Mouse (Mus musculus): ENCODE data around the gene Rhobtb1.

Gene Rhobtb1

DNA sequence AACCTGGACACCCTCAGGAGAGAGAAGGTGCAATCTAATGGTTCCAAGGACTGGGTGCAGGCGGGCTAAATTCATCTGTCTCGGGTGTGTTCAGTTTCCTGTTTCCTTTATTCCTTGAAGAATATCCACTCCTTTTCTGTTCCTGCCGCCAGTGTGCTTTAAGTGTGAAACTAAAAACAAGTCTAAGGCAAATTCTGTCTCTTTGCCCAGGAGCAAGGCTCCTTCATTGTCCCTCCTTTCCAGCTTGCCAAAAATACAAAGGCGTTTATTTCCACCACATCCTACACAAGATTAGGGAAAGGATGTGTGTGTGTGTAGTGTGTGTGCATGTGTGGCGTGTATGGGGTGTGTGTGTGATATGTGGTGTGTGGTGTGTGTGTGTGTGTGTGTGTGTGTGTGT, 11.3 kb downstream of the Rhobtb1 start:
- no peak for ATAC-seq (ENCODE audit: insufficient number of reproducible peaks, low FRiP score, low TSS enrichment)

DNA sequence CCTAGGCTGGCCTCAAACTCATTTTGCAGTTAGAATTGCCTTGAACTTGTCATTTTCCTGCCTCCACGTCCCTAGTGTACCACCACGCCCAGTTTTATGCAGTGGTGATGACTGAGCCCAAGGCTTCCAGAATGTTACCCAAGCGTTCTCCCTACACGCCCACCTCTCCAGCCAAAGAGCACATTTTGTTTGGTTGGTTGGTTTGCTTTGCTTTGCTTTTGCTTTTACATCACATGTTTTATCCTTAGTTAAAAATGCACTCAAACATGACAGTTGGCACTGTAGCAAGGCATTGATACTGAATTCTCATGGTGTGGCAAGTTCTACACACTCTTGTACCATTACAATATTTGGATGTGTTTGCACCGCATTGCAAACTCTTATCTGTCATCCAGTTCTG, 12.0 kb downstream of the Rhobtb1 start:
- ATAC-seq (ENCODE audit: insufficient number of reproducible peaks, low FRiP score, low TSS enrichment) = no peak

- ATAC-seq (ENCODE audit: insufficient number of reproducible peaks, low FRiP score, low TSS enrichment) = no peak
Measured at GRCm38 (mm10) chr10:69165125-69165524, 13.9 kb downstream of the Rhobtb1 start.

DNA sequence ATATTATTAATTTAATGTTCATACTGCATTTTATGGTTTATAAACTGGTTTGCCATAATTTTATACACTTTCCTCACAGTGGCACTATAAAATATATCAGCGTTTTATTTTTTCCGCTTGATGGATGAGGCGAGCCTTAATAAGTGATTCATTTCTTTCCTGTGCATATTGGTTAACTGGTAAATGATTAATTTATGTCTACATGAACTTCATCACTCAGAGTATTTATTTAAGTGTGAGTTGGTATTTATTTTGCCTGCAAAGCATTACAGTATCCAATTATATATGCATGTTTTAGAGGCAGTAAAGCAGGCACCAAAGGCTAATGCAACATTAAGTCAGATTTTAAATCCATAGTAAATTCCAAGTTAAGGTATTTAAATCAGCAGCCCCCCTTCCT, 14.6 kb downstream of the Rhobtb1 start:
- ATAC-seq (ENCODE audit: insufficient number of reproducible peaks, low FRiP score, low TSS enrichment) = no peak

DNA sequence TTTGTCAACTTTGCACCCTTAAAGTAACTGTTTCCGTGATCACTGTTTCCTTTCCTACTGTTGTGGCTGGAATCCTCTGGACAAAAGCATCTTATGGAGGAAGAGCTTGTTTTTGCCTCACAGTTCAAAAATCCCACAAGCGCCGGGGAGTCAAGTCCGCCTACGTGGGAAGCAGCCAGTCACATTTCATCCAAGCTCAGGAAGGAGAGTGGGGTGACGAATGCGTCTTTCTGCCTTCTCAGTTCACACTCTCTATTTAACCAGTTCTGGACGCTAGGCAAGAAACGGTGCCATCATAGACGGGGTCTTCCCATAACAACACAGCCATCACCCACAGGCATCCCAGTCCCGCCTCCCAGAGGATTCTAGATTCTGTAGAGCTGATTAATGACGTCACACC, 15.3 kb downstream of the Rhobtb1 start:
- ATAC-seq (ENCODE audit: insufficient number of reproducible peaks, low FRiP score, low TSS enrichment) = no peak

DNA sequence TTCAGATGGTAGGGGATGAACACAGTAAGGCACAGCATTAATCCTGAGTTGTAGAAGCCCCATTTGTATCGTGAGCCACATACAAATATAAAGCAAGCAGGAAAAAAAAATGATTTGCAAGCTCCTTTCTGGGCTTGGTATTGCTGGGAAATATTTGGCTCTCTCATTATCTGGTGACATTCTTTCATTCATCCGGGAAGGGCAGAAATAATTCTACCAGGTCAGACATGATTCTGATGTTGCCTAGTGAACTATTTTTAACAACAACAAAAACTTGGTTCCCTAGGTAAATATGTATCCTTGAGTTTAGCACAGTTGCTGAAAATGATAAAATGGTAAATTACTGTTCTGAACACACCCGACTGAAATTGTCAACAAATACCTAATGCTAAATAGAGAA, 21.2 kb downstream of the Rhobtb1 start:
- ATAC-seq (ENCODE audit: insufficient number of reproducible peaks, low FRiP score, low TSS enrichment) = no peak

- ATAC-seq (ENCODE audit: insufficient number of reproducible peaks, low FRiP score, low TSS enrichment) = no peak
Measured at GRCm38 (mm10) chr10:69176116-69176515, 24.9 kb downstream of the Rhobtb1 start.

- ATAC-seq (ENCODE audit: insufficient number of reproducible peaks, low FRiP score, low TSS enrichment) = no peak
Measured at GRCm38 (mm10) chr10:69179341-69179740, 28.1 kb downstream of the Rhobtb1 start.

DNA sequence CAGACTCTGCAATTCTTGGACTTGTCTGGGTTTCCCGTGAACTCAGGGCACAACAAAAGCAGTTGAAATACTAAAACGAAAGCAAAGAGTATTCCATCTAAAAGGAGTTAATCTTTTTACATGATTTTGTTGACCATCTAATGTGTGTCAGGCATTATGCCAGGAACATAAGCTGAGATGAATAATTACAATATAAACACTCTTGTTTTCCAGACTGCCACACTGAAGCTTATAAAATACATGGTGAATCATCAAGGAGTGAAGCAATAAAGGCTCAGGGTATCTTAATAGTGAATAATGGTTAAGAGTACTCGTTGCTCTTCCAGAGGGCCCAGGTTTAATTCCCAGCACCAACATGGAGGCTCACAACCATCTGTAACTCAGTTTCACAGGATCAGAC, 29.8 kb downstream of the Rhobtb1 start:
- ATAC-seq (ENCODE audit: insufficient number of reproducible peaks, low FRiP score, low TSS enrichment) = no peak

DNA sequence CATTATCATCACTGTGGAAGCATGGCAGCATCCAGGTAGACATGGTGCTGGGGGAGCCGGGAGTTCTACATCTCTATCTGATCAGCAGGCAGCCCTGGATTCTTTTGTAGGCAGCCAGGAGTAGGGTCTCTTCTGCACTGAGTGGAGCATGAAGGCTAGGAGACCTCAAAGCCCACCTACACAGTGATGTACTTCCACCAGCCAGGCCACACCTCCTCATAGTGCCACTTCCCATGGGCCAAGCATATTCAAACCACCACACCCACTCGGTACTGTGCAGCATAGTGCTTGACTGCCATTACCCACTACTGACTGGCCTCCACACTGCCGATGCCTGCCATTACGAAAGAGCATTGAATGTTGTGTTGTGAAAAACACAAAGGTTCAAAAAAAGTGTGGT, 33.7 kb downstream of the Rhobtb1 start:
- no peak for ATAC-seq (ENCODE audit: insufficient number of reproducible peaks, low FRiP score, low TSS enrichment)

- no peak for ATAC-seq (ENCODE audit: insufficient number of reproducible peaks, low FRiP score, low TSS enrichment)
Measured at GRCm38 (mm10) chr10:69185431-69185830, 34.2 kb downstream of the Rhobtb1 start.

DNA sequence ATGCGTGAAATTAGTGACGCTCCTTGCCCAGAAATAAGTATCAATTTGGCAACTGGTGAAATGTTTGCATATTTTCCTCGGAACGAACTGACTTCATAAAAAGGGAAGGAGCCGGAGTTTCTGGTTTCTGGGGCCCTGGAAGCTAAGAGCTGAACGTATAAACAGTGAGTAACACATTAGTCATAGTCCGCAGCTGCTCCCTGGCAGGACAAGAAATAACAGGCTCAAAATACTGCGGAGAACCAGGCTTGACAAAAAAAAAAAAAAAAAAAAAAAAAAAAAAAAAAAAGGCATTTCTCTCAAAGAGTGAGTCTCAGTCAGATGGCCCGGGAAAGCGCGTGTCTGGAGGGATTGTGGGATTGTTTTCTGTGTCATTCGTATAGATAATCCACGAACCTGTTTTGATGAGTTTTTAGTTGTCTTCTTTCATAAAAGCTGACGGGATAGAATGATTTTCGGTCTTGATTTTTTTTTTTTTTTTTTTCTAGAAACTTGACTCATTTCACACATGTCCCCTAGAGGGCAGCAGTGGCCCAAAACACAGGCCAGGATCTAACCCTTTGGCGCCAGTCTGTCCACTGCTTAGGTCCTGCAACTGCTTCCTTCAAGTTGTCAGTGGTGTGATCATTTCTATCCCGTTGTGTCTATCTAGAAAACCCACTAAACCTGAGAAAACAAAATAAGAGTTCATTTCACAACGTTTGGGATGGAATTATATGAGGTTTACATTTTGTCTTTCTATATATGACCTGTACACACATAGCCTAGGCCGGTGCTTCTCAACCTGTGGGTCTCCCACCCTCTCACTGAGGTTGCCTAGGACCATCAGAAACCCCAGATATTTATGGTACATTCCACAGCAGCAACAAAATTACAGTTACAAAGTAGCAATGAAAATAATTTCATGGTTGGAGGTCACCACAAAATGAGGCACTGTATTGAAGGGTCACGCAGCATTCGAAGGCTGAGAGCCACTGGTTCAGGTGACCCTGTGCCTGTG, 35.0 kb downstream of the Rhobtb1 start:
- ATAC-seq (ENCODE audit: insufficient number of reproducible peaks, low FRiP score, low TSS enrichment) = peak; percentile 78

DNA sequence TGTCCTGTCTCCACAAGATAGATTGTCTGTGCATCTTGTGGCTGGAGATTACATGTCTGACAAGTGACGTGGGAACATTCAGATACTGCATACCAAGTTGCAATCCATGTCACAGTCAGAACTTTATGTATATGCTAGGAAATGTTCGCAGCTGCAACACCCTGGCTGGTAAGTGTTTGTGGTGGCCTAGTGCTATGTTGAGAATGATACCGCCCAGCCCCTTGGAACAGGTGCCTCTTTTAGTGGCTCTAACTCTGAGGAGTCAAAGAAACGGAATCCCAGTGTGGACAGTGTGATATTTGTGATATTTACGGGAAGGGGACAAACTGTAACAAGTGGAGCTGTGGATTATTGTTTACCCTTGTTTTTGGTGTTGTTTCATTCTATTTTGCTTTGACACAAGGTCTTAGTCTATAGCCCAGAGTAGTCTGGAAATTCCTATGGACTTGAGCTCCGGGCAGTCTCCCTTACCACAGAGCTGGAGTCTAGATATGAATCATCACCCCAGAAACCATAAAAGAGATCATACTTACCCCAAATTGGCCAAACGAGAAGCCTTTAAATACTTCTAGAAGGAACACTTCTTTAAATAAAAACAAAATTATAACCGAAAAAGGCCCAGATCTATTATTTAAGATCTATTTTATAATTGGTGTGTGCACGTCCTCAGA, 36.7 kb downstream of the Rhobtb1 start:
- ATAC-seq (ENCODE audit: insufficient number of reproducible peaks, low FRiP score, low TSS enrichment) = no peak

- ATAC-seq (ENCODE audit: insufficient number of reproducible peaks, low FRiP score, low TSS enrichment) = no peak
Measured at GRCm38 (mm10) chr10:69190434-69191160, 39.4 kb downstream of the Rhobtb1 start.

GRCm38 (mm10) chr10:69192266-69192665, 41.0 kb downstream of the Rhobtb1 start:
- ATAC-seq (ENCODE audit: insufficient number of reproducible peaks, low FRiP score, low TSS enrichment) = no peak

- ATAC-seq (ENCODE audit: insufficient number of reproducible peaks, low FRiP score, low TSS enrichment) = no peak
Measured at GRCm38 (mm10) chr10:69193721-69194120, 42.5 kb downstream of the Rhobtb1 start.

DNA sequence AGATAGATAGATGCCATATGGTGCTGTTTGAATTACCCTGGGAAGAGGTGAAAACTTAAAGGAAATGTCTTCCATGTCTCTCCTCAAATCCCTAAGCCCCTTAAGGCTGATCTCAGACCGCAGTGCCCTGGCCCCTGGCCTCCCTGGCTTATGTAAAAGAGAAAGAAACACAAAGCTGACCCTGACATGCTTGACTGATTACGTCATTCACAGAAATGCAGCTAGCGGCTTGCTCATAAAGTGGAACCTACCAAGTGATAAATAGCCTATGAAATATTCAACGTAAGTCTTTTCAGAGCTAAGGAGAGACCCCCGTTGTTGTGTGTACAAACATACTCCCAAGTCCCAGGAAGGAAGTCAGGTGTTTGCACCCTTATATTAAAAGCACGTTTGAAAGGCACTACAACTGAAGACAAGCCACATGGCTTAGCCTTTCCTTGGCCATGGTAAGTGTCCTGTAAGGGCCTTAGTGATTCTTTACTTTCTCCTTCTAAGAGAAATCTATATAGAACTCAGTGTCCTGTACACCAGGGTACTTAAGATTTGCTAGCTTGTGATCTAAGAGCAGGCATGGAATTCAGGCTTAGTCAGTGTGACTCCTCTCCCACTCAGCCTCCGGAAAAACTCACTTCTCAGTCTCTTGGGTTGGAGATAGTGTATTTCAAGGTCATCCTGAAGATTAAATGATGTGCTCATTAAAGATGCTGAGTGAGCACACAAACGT, 53.6 kb downstream of the Rhobtb1 start:
- no peak for ATAC-seq (ENCODE audit: insufficient number of reproducible peaks, low FRiP score, low TSS enrichment)

DNA sequence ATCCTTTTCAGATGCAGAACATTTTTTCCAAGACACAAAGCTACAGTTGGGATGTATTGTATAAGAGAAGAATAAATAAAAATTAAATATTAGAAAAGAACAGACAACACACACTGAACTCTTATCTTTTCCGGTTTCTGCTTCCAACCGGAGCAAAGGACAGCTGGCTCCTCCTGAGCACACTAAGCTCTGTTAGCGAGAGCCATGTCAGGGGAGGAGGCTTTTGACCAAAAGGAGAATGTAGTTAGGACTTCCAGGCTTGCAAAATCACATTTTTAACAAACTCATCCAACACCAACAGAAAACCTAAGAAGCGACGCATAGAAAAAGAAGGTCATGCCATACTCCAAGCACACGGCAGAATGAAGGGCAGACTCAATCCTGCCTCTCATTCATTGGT, 54.8 kb downstream of the Rhobtb1 start:
- ATAC-seq (ENCODE audit: insufficient number of reproducible peaks, low FRiP score, low TSS enrichment) = no peak

DNA sequence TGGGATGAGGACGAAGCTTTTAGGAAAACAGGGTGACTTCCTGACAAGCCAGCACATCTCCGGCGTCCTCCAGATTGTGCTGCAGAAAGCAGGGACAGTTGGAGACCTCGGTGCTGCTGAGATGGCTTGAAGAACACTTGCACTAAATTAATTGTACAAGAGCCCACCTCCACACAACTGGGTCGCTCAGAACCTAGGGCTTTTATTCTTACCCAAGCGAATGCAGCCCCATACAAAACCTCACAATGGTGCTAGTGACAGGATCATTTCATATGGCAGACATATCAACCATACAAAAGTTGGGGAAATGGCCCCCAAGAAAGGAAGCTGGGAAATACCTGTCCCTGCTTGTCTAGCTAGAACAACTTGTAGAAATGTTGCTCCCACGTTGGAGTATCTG, 56.2 kb downstream of the Rhobtb1 start:
- ATAC-seq (ENCODE audit: insufficient number of reproducible peaks, low FRiP score, low TSS enrichment) = no peak

DNA sequence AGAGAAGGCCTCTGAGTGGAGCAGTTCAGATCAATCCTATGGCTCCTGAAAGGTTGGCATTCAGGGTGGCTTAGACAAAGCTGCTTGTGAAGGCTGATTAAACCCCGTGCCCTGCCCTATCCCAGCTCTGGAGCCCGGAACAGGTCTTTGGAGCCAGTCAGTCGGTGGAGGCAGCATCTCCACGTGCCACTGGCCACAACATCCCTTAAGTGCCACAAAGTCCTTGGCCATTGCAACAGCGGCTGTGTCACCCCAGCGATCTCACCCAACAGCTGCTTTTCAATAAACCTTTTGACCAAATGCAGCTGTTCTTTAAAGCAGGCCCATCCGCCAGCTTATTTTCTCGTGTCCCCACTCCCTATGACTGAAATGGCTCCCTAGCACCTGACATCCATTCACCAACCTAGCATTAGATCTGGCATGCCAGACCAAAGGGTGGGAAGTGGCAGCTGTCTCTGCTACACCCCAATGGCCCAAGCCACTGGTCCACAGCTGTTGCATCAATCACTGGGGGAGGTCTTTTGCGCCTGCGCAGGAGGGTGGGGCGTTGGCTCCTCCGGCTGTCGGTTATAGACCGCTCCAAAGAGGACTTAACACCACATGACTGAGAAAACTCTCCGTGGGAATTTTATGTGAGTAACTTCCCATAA, 56.9 kb downstream of the Rhobtb1 start:
- no peak for ATAC-seq (ENCODE audit: insufficient number of reproducible peaks, low FRiP score, low TSS enrichment)

Data from cerebellum, adult (tissue).